Mouse (Mus musculus) gastrocnemius, postnatal 10 days (tissue): ENCODE data around the gene Bfsp2. TPM values are rescaled to one million over a fixed set of nuclear protein-coding genes. Genes with fewer than 3 reads are reported as not detected.

Experiments
- DNase-seq: peaks from one replicate; pipeline ENCODE4 v3.0.0; 2021; ENCODE audit warnings: mixed read lengths
- total RNA-seq, 2 experiments: library from RNA; stranded (reverse); gene quantifications; 2 replicates each; pipeline ENCODE4 v1.2.3; 2021

Bfsp2 gene
- total RNA-seq, 2 experiments from 2014 or later, result 0.72 to 1.1 TPM

DNA sequence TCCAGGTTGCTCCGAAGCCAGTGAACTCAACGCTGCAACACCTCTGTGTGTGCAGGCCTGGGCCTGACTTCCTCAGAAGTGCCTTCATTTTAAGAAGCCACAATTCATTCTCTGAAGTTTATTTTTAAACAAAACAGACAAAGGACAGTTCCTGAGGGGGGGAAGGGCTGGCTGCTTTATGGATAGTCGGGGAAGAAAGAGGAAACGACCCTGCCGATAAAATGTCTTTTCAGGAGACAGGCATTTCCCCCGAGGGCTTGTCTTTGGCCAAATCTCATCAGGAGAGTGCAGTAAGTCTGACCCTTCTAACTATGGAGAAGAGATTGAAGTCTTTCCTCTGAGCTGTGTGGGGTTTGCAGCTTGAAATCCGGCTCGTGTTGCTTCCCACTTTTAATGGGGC is 5.4 kb upstream of the Bfsp2 start:
- no peak for DNase-seq

DNA sequence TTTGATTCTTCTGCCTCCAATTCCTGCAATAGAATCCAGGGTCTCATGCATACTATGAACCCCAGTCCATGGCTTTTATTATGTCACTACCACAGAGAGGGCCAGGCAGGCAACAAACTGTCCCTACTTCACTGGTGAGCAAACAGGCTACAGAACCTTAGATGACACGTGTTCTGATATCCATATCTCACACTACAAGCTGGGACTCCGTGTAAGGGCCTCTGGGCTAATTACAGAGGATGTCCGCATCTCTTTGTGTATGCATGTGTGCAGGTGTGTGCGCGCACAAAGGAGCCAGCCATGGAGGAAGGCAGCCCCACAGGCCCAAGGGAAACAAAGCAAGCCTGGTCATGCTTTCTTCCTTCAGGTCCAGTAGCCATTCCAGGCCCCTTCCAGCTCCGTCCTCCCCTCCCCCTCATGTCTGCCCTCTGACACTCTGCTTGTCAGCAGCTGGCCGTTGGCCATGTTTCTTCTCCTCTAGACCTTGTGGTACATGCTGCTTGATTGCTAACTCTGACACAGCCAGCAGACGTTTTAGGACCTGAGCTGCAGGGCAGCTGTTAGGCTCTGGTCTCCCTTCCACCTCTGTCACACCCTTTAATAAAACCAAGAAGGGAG is 492 bp upstream of the Bfsp2 start:
- no peak for DNase-seq

DNA sequence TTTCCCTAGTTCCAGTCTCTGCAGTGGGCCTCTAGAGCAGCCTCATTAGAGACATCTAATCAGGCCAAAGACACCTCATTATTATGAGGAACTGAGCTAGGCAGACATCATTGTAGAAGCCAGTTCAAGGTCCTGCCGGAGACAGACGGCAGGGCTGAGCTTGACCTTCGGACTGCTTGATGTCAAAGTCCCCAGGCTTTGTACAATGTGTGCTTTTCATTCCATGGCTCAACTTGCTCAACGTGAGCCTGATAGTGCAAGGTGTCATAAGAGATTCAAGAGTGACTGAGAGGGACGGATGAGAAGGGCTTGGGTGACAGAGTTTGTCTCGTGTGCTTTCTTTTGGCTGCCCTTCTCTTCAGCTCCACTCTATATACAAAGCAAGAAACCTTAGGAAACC is 4.8 kb downstream of the Bfsp2 start:
- no peak for DNase-seq

DNA sequence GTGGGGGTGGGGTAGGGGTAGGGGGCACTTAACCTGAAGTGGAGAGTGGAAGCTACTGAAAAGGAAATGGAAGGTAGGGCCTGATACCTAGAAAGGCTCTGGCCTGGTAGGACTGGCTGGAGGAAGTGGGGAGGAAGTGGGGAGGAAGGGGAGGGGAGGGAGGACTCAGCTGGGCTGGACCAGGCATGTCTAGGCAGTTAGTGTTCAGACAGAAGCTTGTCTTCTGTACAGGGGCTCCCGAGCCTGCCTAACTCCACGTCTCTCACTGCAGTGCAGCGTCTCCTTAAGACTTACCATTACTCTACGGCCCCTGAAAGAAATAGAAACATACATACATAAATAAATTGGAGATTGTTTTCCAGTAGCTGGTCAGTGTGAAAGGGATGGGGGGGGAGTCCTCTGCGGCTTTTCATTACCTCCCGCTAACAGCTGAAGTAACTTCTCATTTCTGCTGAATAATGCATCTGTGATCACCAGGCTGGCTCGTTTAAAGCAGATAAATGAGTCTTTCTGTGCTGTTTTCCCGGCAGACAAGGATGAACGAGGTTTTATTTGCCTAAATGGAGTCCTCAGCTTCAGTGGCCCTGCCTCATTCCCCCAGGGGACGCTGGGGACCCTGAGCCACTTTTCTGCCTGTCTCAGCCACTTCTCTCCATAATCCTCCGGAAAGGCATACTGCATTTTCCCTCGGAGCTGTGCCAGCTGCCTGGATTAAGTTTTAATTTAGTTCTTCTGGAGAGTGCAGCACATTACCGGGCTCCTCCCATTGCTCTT is 6.1 kb downstream of the Bfsp2 start:
- DNase-seq, result no peak

DNA sequence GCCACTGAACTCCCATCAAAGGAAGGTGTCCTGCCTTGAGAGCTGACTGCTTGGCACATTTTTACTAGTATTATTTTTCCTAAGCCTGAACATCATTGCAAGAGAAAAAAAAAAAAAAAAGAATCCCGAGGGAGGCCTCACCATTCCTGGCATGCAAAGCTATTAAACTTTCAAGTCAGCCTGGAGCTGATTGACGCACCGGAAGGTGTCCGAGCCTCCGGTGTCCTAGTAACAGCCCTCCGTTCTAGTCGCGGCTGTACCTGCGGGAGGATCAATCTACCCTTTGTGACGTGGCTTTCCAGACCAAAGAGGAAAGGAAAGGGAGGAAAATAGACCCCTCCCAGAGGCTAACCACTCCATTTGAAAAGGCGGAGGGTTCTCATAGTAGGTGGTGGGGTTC is 8.4 kb downstream of the Bfsp2 start:
- DNase-seq, result no peak

DNA sequence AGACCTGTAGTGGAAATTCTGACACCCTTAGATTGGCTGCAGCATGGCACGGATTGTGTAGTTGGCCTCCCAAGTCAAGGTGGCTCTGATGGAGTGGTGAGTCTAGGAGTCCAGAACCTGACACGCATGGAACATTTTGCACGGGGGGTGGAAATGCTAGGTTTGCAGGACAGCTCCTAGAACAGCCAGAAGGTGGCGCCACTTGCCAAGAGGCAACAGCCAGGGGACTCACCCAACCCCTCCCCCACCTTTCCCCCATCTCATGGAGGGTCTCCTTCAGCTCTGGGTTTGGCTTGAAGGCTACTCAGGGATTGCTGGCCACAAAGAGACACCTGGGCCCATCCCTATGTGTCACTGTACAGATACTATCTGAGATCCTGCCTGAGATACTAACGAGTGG is 10.7 kb downstream of the Bfsp2 start:
- DNase-seq, result no peak

DNA sequence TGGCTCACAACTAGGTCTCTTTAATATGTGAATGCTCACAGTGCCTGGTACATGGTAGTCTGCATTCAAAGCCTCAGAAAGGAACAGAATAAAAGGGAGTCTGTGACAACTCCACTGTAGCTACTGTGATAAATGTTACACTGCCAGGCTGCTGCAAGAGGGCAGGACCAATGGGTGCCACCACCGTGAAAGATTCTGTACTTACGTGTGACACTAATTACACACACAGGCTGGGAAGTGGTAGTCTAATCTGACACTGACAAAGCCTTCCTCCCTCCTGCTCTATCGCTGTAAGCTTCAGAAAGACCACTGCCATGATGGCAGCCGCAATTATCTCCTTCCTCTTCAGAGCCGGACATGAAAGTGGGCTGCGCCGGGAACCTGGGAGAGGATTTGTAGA is 11.3 kb downstream of the Bfsp2 start:
- DNase-seq, result no peak

DNA sequence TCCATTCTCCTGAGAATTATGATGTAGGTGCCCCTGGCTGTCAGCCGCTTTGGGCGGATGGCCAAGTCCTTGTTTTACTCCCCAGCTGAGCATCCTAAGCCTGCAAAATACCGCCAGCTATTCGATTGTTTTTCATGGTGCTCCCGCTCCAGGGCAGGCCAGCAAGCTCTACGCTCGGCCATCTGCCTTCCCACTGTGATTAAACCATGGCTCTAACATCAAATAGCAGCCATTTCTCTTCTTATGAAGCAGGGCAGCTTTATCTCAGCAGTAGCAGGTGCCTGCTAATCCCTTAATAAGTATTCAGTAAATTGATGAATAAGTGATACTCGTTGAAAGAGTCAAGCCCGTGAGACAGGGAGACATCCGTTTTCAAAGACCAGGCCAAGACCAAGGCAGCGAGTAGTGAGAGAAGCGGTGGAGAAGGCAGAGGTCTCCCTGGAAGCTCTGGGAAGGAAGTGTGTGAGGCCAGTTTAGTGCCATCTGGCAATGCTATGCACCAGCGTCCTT is 14.5 kb downstream of the Bfsp2 start:
- no peak for DNase-seq

DNA sequence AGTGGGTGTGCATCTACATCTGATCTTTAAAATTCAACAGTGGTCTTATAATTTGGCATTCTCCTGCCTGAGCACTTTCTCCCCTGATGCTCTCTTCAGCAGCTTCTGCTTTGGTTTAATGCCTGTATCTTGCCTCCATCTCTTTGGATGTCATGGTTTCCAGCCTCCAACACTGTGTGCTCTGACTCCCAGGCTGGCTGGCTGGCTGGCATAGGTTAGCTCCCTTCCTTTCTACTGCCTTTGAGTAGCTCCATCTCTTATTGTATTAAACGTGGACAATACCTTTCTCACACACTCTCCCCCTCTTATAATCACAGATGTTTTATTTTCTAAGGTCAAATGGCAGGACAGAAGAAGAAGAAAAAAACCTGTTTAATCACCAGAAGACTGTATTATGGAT is 14.9 kb downstream of the Bfsp2 start:
- DNase-seq, result no peak

DNA sequence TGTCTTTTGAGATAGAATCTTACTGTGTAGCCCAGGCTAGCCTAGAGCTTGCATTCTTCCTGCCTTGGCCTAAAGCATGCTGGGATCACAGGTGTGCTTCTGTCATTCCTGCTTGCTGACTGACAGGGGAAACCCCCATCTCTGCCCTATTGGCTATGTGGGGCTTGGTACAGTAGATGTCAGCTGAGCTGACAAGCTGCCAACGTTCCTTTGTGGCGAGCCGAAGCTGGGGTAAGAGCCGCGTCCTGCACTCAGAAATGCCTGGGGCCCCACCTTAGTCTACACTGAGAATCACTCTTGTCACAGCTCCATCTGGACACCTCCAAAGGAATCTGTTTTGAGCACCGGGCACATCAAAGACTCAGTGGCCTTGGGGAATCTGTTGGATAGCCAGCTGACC is 16.4 kb downstream of the Bfsp2 start:
- DNase-seq, result no peak

DNA sequence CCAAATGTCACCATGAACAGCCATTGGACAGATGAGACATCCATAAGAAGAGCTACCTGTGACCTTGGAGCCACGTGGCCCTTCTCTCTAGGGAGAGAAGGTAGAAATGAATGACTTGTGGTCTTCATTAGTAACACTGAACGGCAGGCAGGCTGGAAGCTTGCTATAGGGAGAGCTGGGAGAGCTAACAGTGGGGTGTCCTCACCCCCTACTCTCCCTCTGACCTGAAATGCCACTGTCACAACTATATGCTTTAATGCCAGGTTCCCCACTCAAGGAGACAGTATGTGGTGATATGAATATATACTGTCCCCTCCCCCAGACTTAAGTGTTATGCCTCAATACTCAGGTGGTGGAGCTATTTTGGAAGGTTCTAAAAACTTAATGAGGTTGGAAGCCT is 20.4 kb downstream of the Bfsp2 start:
- DNase-seq, result no peak

DNA sequence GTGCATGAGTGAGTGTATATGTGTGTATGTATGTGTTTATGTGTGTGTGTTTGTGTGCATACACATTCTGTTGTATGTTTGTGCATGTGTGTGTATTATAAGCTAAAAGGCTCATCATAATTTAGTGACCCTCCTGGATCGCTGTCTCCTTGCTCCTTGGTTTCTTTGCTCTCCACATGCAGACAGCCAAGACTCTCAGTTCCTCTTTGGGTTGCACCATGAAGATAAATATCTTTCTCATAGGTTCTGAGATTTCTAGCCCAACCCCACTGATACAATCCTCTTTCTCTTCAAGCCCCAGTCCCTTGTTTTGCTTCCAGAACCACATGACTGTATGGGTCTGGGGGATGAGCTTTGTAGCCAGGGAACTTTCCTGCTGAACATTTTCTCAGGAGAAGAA is 20.9 kb downstream of the Bfsp2 start:
- DNase-seq, result no peak

DNA sequence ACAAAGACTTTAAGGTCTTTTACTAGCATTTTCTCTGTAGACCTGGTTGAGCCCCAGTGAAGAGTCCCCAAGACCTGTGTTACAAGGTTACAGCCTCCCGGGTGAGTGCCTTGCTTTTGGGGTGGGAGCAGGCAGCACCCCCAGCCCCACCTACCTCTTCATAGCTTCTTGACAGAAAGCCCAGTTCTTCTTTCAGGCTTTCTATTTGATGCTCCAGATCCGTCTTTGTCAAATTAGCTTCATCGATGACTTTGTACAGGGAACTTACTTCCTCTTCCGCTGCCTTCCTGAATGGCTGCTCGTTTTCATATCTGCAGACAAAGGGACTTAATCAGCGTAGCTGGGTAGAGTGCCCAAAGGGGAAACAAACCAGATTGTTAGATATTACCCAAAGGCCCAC is 30.6 kb downstream of the Bfsp2 start:
- DNase-seq, result no peak

DNA sequence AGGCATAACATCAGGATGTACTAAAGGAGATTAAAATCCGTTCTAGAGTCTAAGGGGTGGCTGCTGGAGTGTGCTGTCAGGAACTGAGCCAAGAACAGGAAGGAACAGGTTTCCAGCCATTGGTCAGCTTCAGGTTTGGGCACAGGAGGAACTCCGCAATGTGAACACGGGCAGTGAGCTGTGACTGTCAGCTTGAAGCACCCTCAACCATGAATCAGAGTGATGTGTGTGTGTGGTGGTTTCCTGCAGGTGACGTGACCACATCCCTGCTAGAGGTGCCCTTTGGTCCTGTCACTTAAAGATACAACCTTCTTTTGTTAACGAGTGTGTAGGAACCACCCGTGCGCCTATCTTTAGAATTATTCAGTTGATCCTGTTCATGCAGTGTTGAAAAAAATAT is 31.1 kb downstream of the Bfsp2 start:
- no peak for DNase-seq

DNA sequence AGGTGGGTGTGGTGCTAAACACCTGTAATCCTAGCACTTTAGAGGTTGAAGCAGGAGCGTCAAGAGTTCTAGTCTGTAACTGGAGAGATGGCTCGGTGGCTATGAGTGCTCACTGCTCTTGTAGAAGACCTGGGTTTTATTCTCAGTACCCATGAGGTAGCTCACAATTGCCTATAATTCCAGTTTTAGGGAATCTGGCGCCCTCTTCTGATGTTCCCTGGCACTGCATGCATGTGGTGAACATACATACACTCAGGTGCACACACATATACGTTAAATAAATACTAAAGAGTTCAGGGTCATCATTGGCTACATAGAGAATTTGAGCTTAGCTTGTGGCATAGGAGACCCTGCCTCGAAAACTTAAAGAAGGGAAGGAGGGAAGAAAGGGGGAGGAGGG is 35.6 kb downstream of the Bfsp2 start:
- DNase-seq, result no peak

DNA sequence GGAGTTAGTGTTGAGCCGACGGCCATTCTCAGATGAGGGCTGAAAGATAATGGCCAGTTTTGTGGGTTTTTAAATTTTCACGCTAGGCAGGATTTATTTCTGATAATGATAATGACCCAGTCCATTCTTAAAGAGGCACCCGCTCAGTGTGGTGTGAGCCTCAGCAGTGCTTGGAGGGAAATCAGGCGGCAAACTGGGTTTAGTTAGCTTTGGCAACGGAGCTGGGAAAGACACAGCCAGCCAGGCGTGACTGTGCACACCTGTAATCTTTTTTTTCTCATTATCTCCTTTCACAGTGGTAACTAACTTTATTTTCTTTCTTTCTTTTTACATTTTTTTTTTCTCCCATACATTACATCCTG is 36.4 kb downstream of the Bfsp2 start:
- DNase-seq, result no peak

DNA sequence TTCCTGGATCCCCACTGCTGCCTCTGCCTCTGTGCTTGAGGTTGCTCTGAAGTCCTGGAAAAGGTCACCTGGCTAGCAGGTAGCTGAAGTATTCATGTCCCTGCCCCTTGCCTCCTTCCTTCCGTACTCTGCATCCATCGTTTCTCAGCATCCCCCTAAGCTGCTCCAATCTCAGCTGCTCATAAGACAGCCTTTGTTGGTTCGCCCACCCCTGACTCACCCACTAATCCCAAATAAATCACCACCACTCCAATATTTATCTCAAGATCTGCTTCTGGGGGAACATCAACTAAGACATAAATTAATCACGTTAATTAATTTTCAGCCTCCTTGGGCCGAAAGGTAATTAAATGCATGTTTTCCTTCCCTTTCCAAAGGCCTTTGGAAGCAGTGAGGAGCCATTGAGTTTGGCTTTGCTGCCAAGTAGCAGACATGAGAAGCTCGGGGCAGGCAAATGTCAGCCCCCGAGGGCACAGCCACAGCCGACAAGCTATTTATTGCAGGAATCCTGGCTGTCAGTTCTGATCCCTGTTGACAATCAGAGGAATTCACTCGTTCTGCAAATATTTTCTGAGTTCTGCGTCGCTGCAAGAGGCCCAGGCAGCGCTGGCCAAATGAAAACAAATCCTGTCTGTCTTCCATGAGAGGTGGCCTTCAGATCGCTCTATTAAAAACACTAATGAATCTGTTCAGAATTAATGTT is 36.9 kb downstream of the Bfsp2 start:
- DNase-seq, result no peak

DNA sequence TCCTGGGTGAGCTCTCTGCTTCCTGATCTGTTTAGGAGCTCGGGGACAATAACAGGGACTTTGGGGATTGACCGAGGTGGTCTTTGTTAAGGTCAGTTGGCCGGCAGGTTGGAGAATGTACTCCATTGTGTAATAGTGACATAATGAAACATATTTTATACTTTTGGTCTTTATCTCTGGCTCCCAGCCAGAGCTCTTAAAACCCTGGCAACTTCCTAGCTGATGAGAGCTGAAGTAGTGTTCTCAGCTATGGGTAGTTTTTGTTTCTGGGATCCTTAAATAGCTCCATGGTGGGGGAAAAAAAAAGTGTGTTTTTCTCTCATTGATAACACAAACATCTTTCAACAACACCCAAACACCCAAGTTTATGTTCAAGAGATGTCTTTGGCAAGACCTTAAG is 39.6 kb downstream of the Bfsp2 start:
- no peak for DNase-seq

DNA sequence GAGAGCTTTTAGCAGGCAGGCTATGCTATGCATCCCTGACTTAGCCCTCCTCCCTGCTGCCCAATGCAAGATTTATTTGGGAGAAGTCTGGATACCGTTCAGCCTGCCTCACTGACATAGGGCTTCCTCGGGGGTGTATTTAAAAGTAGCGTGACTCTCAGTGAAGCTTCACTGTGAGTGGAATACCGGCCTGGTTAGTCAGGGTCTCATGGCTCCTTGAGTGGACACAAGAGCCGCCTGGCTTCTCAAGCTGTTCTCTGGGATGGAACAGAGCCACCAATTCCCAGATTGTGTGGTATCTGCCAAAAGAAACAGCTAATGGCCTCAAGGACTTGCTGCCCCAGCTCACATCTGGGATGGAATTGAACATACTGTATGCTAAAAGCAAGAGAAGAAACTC is 43.1 kb downstream of the Bfsp2 start:
- DNase-seq, result no peak

DNA sequence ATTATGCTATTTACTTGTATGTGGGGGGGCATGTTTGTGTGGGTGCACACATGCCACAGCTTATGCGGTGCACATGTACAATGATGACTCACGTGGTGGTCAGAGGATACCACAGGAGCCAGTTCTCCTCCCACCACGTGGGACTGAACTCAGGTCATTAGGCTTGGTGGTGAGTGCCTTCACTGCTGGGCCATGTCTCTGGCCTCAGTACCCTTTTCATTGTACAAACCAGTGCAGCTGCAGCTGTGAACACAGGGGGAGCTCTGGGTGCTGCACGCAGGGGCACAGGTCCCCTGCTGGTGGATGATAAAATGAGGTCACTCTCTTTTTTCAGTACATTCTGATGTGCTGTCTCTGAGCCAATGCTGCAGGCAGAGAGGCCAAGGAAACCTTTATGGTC is 46.1 kb downstream of the Bfsp2 start:
- DNase-seq, result no peak

DNA sequence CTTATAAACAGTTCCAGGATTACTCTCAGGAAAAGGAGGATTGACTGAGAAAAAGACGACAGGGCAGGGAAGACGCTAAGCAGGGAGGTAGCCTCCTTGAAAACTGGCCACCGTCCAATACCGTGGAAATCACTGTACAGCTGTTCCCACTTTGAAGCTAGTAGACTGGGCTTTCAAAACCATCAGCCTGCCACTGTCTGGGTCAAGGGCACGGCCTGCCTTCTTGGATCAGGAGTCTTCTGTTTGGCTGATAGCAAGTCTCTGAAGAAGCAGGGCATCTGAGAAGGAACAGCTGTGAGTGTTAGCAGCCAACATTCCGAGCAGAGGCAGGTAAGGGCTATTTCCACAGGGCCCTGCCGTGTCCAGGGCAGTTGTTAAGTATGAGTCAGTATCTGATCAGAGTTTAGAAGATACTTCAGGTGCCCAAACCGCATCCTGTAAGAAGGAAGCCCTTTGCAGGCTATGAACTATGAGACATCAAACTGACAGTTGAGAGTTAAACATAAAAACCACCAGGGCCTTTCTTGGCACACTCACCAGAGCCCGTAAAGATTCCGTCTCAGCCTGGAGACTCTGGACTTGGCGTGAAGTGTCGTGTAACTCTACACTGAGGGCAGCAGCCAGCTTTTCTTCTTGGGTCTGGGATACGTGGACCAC is 48.0 kb downstream of the Bfsp2 start:
- peak; percentile 53 for DNase-seq

DNA sequence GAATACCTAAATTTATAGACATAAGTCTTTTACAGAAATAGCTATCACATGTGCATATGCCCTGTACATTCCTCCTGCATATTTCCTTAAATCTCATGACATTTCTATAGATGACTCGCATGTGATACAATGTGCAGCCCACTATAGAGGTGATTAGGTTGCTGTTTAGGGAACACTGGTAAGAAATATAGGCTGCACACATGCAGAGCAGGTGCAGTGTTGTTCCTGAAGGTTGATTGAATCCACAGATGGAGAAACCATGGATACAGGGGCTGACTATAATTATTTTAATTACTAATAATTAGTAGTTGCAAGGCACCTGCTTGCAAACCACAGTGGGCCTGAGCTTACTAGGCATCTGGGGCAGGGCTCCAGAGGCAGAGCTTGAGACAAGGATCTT is 48.5 kb downstream of the Bfsp2 start:
- no peak for DNase-seq
